Mouse (Mus musculus) olfactory bulb, adult 2 months (tissue): ENCODE data around the gene Eomes.

Source experiments
- CTCF ChIP-seq: fragments of 200-500 bp; IDR thresholded peaks from 2 replicates; pipeline ENCODE4 v1.5.1; 2012; ENCODE audit warnings: low read depth, mild to moderate bottlenecking, low read length, moderate library complexity; ENCODE audit not compliant: insufficient read depth
- POLR2A ChIP-seq: fragments of 200-500 bp; IDR thresholded peaks from 2 replicates; pipeline ENCODE4 v1.6.1; 2012; ENCODE audit warnings: mild to moderate bottlenecking, low read depth, low read length, moderate library complexity; ENCODE audit not compliant: insufficient read depth

- TF ChIP-seq POLR2A (no peak), CTCF (no peak)
Observed at GRCm38 (mm10) chr9:118477961-118478360, at the start of gene Eomes.
